Mouse (Mus musculus) forebrain, embryonic 16.5 days (tissue): ENCODE measurements around the gene Mrps10. TPM values are rescaled to one million over a fixed set of nuclear protein-coding genes. Genes with fewer than 3 reads are reported as not detected.
"Not testable (repeated sequence)": the region's sequence is repeated elsewhere in the genome, so short reads cannot be mapped to it uniquely, and the experiment has no call there.

ENCODE experiments used
- ATAC-seq: fragments of 200-750 bp; cut with Nextera tagmentation; 2 replicates; pipeline ENCODE4 v1.8.0; 2017; ENCODE audit warnings: mild to moderate bottlenecking, moderate library complexity
- H3K27ac ChIP-seq: fragments of 300-500 bp; sonication (generic); 2 replicates; pipeline ENCODE4 v1.5.1; 2014; ENCODE audit warnings: low read length, control low read depth
- H3K27me3 ChIP-seq: fragments of 300-500 bp; sonication (generic); replicated peaks from 2 replicates; pipeline ENCODE4 v1.6.1; 2014; ENCODE audit warnings: low read length; ENCODE audit not compliant: control insufficient read depth, insufficient read depth
- H3K36me3 ChIP-seq: fragments of 300-500 bp; sonication (generic); 2 replicates; pipeline ENCODE4 v1.6.1; 2014; ENCODE audit not compliant: control insufficient read depth, insufficient read depth
- H3K4me1 ChIP-seq: fragments of 300-500 bp; sonication (generic); replicated peaks from 2 replicates; pipeline ENCODE4 v1.6.1; 2014; ENCODE audit warnings: low read length; ENCODE audit not compliant: control insufficient read depth, insufficient read depth
- H3K4me2 ChIP-seq: fragments of 300-500 bp; sonication (generic); 2 replicates; pipeline ENCODE4 v1.6.1; 2014; ENCODE audit warnings: mild to moderate bottlenecking, low read length, control low read depth
- H3K4me3 ChIP-seq: fragments of 300-500 bp; sonication (generic); replicated peaks from 2 replicates; pipeline ENCODE4 v1.5.1; 2014; ENCODE audit warnings: mild to moderate bottlenecking, low read length, control low read depth
- H3K9ac ChIP-seq: fragments of 300-500 bp; sonication (generic); replicated peaks from 2 replicates; pipeline ENCODE4 v1.6.1; 2014; ENCODE audit warnings: low read depth, low read length, control low read depth
- H3K9me3 ChIP-seq: fragments of 300-500 bp; sonication (generic); 2 replicates; pipeline ENCODE4 v1.6.1; 2016; ENCODE audit warnings: low read length; ENCODE audit not compliant: control insufficient read depth
- WGBS: fragments of 180-500 bp; shearing (Covaris S2); extraction: QIAGEN DNeasy Blood & Tissue Kit; methylation state at CpG from one replicate; pipeline ENCODE4 v1.1.7; 2014; 5-methylcytosine and 5-hydroxymethylcytosine counted together
- polyA plus RNA-seq: library from polyadenylated mRNA; unstranded; fragments of >200 nt; fragmentation: Nextera tagmentation; extraction: Ambion mirVana; gene quantifications from 2 replicates; pipeline ENCODE4 v1.2.1, GENCODE M21; 2015

The Mrps10 gene
- polyA plus RNA-seq, 1 experiment from 2014 or later = 74.1 TPM

DNA sequence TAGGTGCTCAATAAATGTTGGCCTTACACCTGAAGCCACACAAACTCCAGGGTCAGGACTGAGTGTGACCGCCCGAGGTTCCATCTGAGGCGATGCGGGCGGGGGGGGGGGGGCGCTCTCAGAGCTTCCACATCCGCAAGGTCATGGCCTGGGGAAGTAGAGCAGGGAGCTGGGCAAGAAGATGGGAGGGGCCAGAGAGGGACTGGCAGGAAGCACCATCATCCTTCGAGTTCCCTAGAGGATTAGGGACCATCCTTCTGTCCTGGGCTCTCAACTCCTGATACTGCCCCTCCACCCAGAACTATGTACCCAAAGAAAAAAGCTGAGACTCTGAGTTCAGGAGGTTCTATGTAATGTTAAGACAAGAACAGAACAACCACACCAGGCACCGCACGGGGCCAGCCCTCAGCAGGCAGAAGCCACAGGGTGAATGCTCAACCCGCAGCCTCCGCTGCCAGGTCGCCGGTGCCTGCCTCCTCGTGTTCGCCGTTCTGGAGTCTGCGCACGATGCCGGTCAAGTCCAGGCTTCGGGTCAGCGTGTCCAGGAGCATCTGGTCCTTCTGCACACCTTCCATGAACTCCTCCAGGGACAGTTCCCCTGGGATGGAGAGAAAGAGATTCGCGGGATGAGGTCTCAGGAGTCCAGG, 25.7 kb downstream of the Mrps10 start:
- peaks cover 26% of the 10 kb centered on the region for H3K27me3 ChIP-seq
- no peaks in the 10 kb centered on the region for H3K36me3 ChIP-seq
- no peak overlapping the region for H3K27ac ChIP-seq
- no peak for ATAC-seq
- H3K9me3 ChIP-seq = no peaks in the 10 kb centered on the region
- peaks cover 9% of the 10 kb centered on the region for H3K4me1 ChIP-seq
- 21% methylated on average over 24 of the region's 24 CpGs for WGBS
- no peak overlapping the region for H3K9ac ChIP-seq
- no peak overlapping the region for H3K4me3 ChIP-seq
- peak overlapping the region; percentile 44 for H3K4me2 ChIP-seq

DNA sequence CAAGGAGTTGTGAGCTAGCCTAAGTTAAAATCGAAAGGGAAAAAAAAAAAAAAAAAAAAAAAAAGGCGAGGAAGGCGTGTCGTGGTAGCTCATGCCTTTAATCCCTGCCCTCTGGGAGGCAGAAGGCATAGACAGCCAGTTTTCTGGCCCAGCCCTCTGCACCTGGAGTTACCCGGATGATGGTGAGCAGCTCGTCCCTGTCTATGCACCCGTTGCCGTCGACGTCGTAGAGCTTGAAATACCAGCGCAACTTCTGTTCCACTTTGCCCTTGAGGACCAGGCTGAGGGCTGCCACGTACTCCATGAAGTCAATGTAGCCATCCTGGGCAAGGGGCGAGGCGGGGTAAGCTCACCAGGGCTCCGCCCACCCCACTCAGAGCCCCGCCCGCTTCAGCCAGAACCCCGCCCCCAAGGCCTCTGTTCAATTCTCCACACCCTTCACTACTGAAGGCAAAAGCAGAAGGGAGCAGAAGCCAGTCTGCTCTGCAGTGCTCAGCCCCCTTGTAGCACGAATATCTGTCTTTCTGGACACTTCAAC, 26.8 kb downstream of the Mrps10 start:
- H3K9ac ChIP-seq = no peak overlapping the region
- no peaks in the 10 kb centered on the region for H3K36me3 ChIP-seq
- H3K9me3 ChIP-seq = no peaks in the 10 kb centered on the region
- H3K4me1 ChIP-seq = peaks cover 9% of the 10 kb centered on the region
- 3% methylated on average over 19 of the region's 20 CpGs for whole genome bisulfite sequencing
- H3K27me3 ChIP-seq = peaks cover 29% of the 10 kb centered on the region
- peak overlapping the region; percentile 44 for H3K4me2 ChIP-seq
- peak overlapping the region; percentile 26 for H3K4me3 ChIP-seq
- ATAC-seq = peak; percentile 45; the same call in 1 of the 2 replicates
- H3K27ac ChIP-seq = no peak overlapping the region

DNA sequence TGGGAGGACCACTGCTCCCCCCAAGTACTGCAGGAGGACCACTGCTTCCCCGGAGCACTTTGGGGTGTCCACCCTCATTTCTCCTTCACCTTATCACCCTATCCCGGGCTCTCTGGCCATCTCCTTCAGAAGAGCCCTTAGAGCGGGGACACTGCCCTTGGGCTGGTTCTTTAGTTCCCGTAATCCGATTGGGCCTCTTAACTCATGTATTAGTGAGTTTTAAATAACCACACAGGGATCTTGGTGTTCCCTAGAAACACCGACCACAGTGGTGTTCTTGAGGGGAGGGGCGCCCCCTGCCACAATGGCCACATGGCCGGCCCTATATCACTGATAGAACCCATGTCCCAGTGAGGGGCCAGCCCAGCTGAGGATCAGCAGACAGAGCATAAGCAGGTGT, 30.4 kb downstream of the Mrps10 start:
- Histone ChIP-seq H3K9ac (no peak overlapping the region), H3K36me3 (no peaks in the 10 kb centered on the region), H3K4me3 (no peak overlapping the region), H3K27ac (no peak overlapping the region), H3K27me3 (peaks cover 28% of the 10 kb centered on the region), H3K9me3 (no peaks in the 10 kb centered on the region), H3K4me1 (peaks cover 9% of the 10 kb centered on the region), H3K4me2 (no peak overlapping the region)
- WGBS = 85% methylated on average over 8 of the region's 8 CpGs
- no peak for ATAC-seq

DNA sequence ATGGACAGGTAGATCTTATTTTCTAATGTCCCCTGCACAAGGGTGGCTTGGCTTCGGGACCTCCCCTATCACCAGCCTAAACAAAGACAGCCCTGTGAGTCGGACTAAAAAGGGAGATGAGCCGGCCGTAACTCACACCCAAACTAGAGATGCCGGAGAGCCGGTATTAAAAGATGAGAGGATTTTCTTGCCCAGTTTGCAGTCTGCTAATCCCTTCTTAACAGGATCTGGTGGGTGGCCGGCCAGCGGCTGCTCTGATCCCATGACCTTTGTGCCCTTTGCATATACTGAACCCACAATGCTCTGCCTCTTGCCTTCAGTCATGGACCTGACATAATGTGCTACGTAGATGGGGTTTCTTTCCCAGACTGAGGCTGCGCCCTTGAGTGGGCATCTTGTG, 31.8 kb downstream of the Mrps10 start, which contains the start of gene Guca1a:
TSS of gene Guca1a (minus strand) at position 134 of the 400 bp plus-strand sequence.
- Histone ChIP-seq H3K4me3 (no peak within 1 kb of the TSS), H3K27ac (no peak within 1 kb of the TSS), H3K36me3 (no peaks in the 10 kb centered on the region), H3K9ac (no peak within 1 kb of the TSS), H3K4me1 (peaks cover 3% of the 10 kb centered on the region), H3K9me3 (no peaks in the 10 kb centered on the region), H3K4me2 (no peak within 1 kb of the TSS), H3K27me3 (peaks cover 18% of the 10 kb centered on the region)
- no peak for ATAC-seq
- WGBS = 8% methylated on average over 10 of the region's 10 CpGs

DNA sequence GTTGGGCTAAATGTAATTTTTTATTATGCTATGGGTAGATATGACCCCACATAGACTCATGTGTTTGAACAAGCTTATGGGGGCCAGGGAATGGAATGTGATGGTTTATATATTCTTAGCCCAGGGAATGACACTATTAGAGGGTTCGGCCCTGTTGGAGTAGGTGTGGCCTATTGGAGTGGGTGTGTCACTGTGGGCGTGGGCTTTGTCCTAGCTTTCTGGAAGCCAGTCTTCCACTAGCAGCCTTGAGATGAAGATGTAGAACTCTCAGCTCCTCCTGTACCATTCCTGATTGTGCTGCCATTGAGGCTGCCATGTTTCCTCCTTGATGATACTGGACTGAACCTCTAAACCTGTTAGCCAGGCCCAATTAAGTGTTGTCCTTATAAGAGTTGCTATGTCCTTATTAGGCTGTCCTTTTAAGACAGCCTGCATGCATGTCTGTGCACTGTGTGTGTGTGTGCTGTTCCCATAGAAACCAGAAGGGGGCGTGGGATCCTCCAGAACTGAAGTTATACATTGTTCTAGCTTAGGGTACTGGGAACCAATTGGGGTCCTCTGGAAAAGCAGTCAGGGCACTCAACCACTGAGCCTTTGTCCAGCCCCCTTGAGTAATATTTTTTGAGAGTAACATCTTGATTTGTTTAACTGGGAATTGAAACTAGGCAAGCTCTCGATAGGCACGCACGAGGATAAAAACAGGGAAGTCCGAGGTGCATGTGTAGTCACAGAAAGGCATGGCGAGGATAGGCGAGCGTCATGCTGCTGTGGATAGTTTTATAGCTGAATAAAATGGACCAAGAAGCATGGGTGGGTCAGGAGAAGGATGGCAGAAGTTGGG, 39.2 kb downstream of the Mrps10 start:
- Histone ChIP-seq H3K4me3 (no peak overlapping the region), H3K27me3 (peaks cover 25% of the 10 kb centered on the region), H3K9me3 (no peaks in the 10 kb centered on the region), H3K9ac (no peak overlapping the region), H3K4me2 (no peak overlapping the region), H3K36me3 (no peaks in the 10 kb centered on the region), H3K27ac (no peak overlapping the region), H3K4me1 (0 out of 2 replicates have a peak, but pooled peaks cover 2% of the 10 kb centered on the region)
- no peak for ATAC-seq
- WGBS = 69% methylated on average over 10 of the region's 10 CpGs

DNA sequence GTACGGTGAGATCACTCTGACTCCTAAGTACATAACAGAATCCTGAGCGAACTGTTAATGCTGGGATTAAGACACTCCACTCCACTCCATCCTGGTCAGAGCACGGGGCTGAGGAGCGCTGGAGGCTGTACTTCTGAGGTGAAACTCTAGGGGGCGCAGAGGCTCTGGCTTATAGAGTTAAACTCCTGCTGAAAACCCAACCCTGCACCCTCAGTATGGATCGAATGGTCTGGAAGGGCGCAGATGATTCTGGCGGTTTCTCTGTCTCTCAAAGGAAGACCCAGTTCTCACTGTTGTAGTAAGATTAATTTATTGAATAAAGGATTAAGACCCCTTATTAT, 39.8 kb downstream of the Mrps10 start:
- 24% methylated on average over 8 of the region's 8 CpGs for whole genome bisulfite sequencing
- H3K4me1 ChIP-seq = 0 out of 2 replicates have a peak, but pooled peaks cover 2% of the 10 kb centered on the region
- no peak overlapping the region for H3K27ac ChIP-seq
- H3K27me3 ChIP-seq = peaks cover 25% of the 10 kb centered on the region
- no peak overlapping the region for H3K4me2 ChIP-seq
- no peaks in the 10 kb centered on the region for H3K9me3 ChIP-seq
- no peak overlapping the region for H3K9ac ChIP-seq
- H3K4me3 ChIP-seq = no peak overlapping the region
- H3K36me3 ChIP-seq = no peaks in the 10 kb centered on the region
- 0 out of 2 replicates have a peak, but pooled peaks have one; percentile 36 for ATAC-seq

DNA sequence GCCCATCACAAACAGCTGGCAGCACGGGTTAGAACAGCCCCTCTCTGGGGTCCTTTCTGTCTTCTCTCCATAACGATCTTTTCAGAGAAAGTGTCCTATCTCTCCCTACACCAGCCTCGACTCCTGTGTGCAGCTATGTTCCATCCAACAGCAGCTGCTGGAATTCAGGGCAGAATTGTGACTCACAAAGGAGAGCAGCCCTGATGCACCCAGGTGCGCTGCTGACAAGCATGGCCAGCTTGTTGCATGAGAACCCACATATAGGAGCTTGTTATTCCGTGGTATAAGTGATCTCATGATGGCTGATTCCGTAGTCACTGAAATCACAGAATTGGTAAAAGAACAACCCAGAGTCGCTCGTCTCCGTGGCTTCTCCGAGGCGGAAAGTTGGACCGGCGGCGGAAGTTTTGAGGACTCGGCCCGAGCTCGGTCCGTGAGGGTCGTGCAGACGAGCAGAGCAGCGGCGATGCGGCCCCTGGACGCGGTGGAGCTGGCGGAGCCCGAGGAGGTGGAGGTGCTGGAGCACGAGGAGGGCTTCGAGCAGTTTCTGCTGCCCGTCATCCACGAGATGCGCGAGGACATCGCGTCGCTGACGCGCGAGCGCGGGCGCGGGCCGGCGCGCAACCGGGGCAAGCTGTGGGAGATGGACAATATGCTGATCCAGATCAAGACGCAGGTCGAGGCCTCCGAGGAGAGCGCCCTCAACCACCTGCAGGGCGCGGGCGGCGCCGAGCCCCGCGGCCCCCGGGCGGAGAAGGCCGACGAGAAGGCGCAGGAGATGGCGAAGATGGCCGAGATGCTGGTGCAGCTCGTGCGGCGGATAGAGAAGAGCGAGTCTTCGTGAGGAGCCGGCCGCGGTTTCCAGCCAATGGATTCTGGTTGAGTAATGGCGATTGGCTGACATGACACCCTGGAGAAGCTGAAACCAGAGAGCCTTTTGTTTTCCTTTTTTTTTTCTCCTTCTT, 41.5 kb downstream of the Mrps10 start:
- H3K9ac ChIP-seq, H3K27ac ChIP-seq, H3K9me3 ChIP-seq, H3K36me3 ChIP-seq, H3K4me1 ChIP-seq: not testable (repeated sequence)
- WGBS = 2% methylated on average over 74 of the region's 74 CpGs
- peak; percentile 45 for ATAC-seq
- Histone ChIP-seq H3K4me2 (peak overlapping the region; percentile 45), H3K27me3 (peaks cover 25% of the 10 kb centered on the region), H3K4me3 (peak overlapping the region; percentile 28)

DNA sequence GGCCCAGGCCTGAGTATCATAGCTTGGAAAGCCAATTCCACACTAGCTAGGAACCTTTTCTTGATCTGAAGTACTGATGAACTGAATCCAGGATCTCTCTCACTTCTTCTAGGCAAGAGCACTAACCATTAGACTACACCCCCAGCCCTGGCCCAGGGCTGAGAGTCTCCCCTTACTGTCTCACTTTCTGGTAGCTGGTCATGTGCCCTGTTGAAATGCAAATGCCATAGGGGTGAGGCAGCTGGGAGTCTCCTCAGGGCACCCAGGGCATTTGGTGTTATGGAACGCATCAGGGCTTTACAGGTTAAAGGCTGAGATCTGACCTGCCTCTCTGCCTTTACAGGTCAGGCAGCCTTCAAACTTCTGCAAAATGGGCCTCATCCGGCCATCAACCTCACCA, 51.5 kb downstream of the Mrps10 start:
- 84% methylated on average over 2 of the region's 2 CpGs for WGBS

More for the DNA sequence above, 51.5 kb downstream of the Mrps10 start:
- no peaks in the 10 kb centered on the region for H3K9me3 ChIP-seq
- no peak for ATAC-seq
- H3K4me1 ChIP-seq = no peaks in the 10 kb centered on the region
- H3K4me3 ChIP-seq = no peak overlapping the region
- H3K36me3 ChIP-seq = no peaks in the 10 kb centered on the region
- H3K27ac ChIP-seq = no peak overlapping the region
- H3K27me3 ChIP-seq = no peaks in the 10 kb centered on the region
- no peak overlapping the region for H3K9ac ChIP-seq
- no peak overlapping the region for H3K4me2 ChIP-seq
